Mouse (Mus musculus) stomach, embryonic 16.5 days (tissue): ENCODE data around the gene Ssh1. TPM values are rescaled to one million over a fixed set of nuclear protein-coding genes. Genes with fewer than 3 reads are reported as not detected.

ENCODE experiments used
- ATAC-seq: fragments of 200-750 bp; cut with Nextera tagmentation; 2 replicates; pipeline ENCODE4 v1.8.0; 2017; ENCODE audit warnings: moderate number of reproducible peaks, moderate TSS enrichment; ENCODE audit not compliant: insufficient read depth, low FRiP score
- H3K27ac ChIP-seq: fragments of 300-500 bp; sonication (generic); 2 replicates; pipeline ENCODE4 v1.5.1; 2014; ENCODE audit warnings: low read length
- H3K27me3 ChIP-seq: fragments of 300-500 bp; sonication (generic); 2 replicates; pipeline ENCODE4 v1.6.1; 2014; ENCODE audit warnings: low read length, control low read depth, mixed read lengths; ENCODE audit not compliant: control insufficient read depth, insufficient read depth
- H3K36me3 ChIP-seq: fragments of 300-500 bp; sonication (generic); 2 replicates; pipeline ENCODE4 v1.6.1; 2014; ENCODE audit warnings: low read length; ENCODE audit not compliant: control insufficient read depth, insufficient read depth
- H3K4me1 ChIP-seq: fragments of 300-500 bp; sonication (generic); 2 replicates; pipeline ENCODE4 v1.6.1; 2014; ENCODE audit warnings: low read length, control low read depth, mixed read lengths; ENCODE audit not compliant: control insufficient read depth, insufficient read depth
- H3K4me2 ChIP-seq: fragments of 300-500 bp; sonication (generic); 2 replicates; pipeline ENCODE4 v1.6.1; 2014; ENCODE audit warnings: low read depth, low read length, mixed read lengths
- H3K4me3 ChIP-seq: fragments of 300-500 bp; sonication (generic); replicated peaks from 2 replicates; pipeline ENCODE4 v1.5.1; 2014; ENCODE audit warnings: mild to moderate bottlenecking, low read length
- H3K9ac ChIP-seq: fragments of 300-500 bp; sonication (generic); 2 replicates; pipeline ENCODE4 v1.6.1; 2014; ENCODE audit warnings: low read length
- H3K9me3 ChIP-seq: fragments of 300-500 bp; sonication (generic); replicated peaks from 2 replicates; pipeline ENCODE4 v1.6.1; 2016; ENCODE audit warnings: low read length, control low read depth; ENCODE audit not compliant: control insufficient read depth
- WGBS: fragments of 180-500 bp; shearing (Covaris S2); extraction: QIAGEN DNeasy Blood & Tissue Kit; methylation state at CpG from one replicate; pipeline ENCODE4 v1.1.7; 2014; 5-methylcytosine and 5-hydroxymethylcytosine counted together
- polyA plus RNA-seq: library from polyadenylated mRNA; unstranded; fragments of >200 nt; fragmentation: Nextera tagmentation; extraction: Ambion mirVana; gene quantifications from 2 replicates; pipeline ENCODE4 v1.2.1, GENCODE M21; 2015

Gene Ssh1
- polyA plus RNA-seq, 1 experiment from 2014 or later: 11.9 TPM

GRCm38 (mm10) chr5:114028111-114028510, 34.4 kb upstream of the Ssh1 start:
- no peak for ATAC-seq
- no peak overlapping the region for H3K4me3 ChIP-seq
- 85% methylated on average over 12 of the region's 12 CpGs for WGBS

GRCm38 (mm10) chr5:114027217-114027944, 33.7 kb upstream of the Ssh1 start:
- no peak for ATAC-seq
- Histone ChIP-seq H3K4me1 (no peaks in the 10 kb centered on the region), H3K27ac (no peak overlapping the region), H3K9ac (no peak overlapping the region), H3K9me3 (no peaks in the 10 kb centered on the region; the same call in 1 of the 2 replicates), H3K36me3 (no peaks in the 10 kb centered on the region), H3K4me3 (no peak overlapping the region), H3K27me3 (no peaks in the 10 kb centered on the region), H3K4me2 (no peak overlapping the region)
- 85% methylated on average over 12 of the region's 12 CpGs for WGBS

More at GRCm38 (mm10) chr5:114028111-114028510, 34.4 kb upstream of the Ssh1 start:
- Histone ChIP-seq H3K27me3 (no peaks in the 10 kb centered on the region), H3K9ac (no peak overlapping the region), H3K27ac (no peak overlapping the region), H3K36me3 (no peaks in the 10 kb centered on the region), H3K4me1 (no peaks in the 10 kb centered on the region), H3K9me3 (no peaks in the 10 kb centered on the region; the same call in 1 of the 2 replicates), H3K4me2 (no peak overlapping the region)

GRCm38 (mm10) chr5:114024885-114025284, 31.2 kb upstream of the Ssh1 start:
- WGBS: 7% methylated on average over 10 of the region's 10 CpGs
- H3K27ac ChIP-seq: no peak overlapping the region
- no peak; the same call in 1 of the 2 replicates for ATAC-seq
- H3K4me2 ChIP-seq: no peak overlapping the region
- H3K36me3 ChIP-seq: no peaks in the 10 kb centered on the region
- no peak overlapping the region for H3K4me3 ChIP-seq
- H3K9ac ChIP-seq: no peak overlapping the region
- no peaks in the 10 kb centered on the region for H3K4me1 ChIP-seq
- H3K9me3 ChIP-seq: no peaks in the 10 kb centered on the region
- H3K27me3 ChIP-seq: no peaks in the 10 kb centered on the region

DNA sequence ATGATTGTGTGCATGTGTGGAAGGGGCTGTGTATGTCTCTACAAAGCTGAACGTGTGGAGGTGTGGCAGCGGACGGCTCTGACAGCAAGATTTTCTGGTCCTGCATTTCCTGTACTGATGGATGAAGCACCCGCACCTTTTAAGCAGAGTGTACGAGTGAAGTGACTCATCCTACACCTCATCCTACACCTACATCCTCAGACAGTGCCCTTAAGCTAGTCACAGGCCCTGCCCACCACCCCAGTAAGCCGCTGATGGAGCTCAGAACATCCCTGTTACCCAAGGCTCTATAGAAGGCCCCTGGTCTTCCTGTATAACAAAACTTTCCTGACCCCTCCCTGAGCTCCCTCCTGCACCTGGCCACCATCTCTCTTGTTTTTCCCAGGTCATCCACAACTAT, 30.7 kb upstream of the Ssh1 start:
- WGBS: 53% methylated on average over 6 of the region's 6 CpGs

GRCm38 (mm10) chr5:114015121-114015520, 21.4 kb upstream of the Ssh1 start:
- H3K9ac ChIP-seq: no peak overlapping the region
- no peaks in the 10 kb centered on the region for H3K9me3 ChIP-seq
- no peaks in the 10 kb centered on the region for H3K27me3 ChIP-seq
- WGBS: 59% methylated on average over 7 of the region's 7 CpGs
- H3K27ac ChIP-seq: no peak overlapping the region
- no peak overlapping the region for H3K4me2 ChIP-seq
- H3K36me3 ChIP-seq: no peaks in the 10 kb centered on the region
- no peak overlapping the region for H3K4me3 ChIP-seq
- no peaks in the 10 kb centered on the region for H3K4me1 ChIP-seq
- no peak for ATAC-seq

More for the DNA sequence above, 30.7 kb upstream of the Ssh1 start:
- H3K36me3 ChIP-seq: no peaks in the 10 kb centered on the region
- H3K4me2 ChIP-seq: no peak overlapping the region
- H3K27me3 ChIP-seq: no peaks in the 10 kb centered on the region
- no peaks in the 10 kb centered on the region for H3K4me1 ChIP-seq
- no peak overlapping the region for H3K27ac ChIP-seq
- no peaks in the 10 kb centered on the region for H3K9me3 ChIP-seq
- no peak overlapping the region for H3K4me3 ChIP-seq
- ATAC-seq: no peak
- no peak overlapping the region for H3K9ac ChIP-seq

- Histone ChIP-seq H3K4me3 (no peak overlapping the region), H3K27me3 (no peaks in the 10 kb centered on the region), H3K9ac (no peak overlapping the region), H3K36me3 (no peaks in the 10 kb centered on the region), H3K4me2 (no peak overlapping the region), H3K4me1 (no peaks in the 10 kb centered on the region), H3K9me3 (no peaks in the 10 kb centered on the region), H3K27ac (no peak overlapping the region)
- ATAC-seq: no peak
- 71% methylated on average over 4 of the region's 4 CpGs for WGBS
Measured at GRCm38 (mm10) chr5:114009049-114009448, 15.4 kb upstream of the Ssh1 start.

DNA sequence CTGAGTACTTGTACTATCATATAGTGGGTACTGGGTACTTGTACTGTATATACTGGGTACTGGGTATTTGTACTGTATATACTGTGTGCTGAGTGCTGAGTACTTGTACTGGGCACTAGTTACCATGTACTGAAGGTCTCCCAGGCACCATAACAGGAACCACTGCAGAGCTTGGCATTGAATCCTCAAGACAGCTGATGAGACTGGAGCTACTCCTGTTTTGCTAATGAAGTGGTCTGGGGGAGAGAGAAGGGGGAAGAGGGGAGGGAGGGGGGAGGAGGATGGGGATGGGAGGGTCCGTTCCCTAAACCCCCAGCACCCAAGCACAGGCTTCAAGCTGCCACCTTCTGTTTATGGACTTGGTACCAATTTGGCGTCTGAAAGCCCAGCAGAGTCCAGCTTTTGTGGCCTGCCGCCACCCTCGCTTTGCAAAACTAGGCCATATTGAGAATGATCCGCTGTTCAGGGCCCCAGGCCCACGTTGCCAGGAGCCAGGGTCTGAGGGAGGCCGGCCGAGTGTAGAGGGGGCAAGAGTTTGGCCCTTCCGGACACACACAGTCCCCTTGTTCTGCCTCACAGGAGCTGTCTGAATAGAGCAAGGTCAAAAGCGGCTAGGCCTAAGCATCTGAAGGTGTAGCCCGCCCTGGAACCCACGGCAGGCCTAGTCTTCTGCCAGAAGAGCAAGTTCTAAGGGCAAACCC, 14.2 kb upstream of the Ssh1 start:
- Histone ChIP-seq H3K9ac (no peak overlapping the region), H3K9me3 (no peaks in the 10 kb centered on the region), H3K36me3 (no peaks in the 10 kb centered on the region), H3K4me1 (no peaks in the 10 kb centered on the region), H3K4me3 (no peak overlapping the region), H3K27me3 (no peaks in the 10 kb centered on the region), H3K27ac (no peak overlapping the region), H3K4me2 (no peak overlapping the region)
- no peak for ATAC-seq
- 77% methylated on average over 12 of the region's 12 CpGs for WGBS

GRCm38 (mm10) chr5:114006974-114007373, 13.3 kb upstream of the Ssh1 start:
- no peaks in the 10 kb centered on the region for H3K27me3 ChIP-seq
- H3K36me3 ChIP-seq: no peaks in the 10 kb centered on the region
- H3K4me3 ChIP-seq: no peak overlapping the region
- ATAC-seq: no peak
- 71% methylated on average over 4 of the region's 4 CpGs for whole genome bisulfite sequencing
- no peaks in the 10 kb centered on the region for H3K9me3 ChIP-seq
- H3K4me1 ChIP-seq: no peaks in the 10 kb centered on the region
- no peak overlapping the region for H3K4me2 ChIP-seq
- H3K27ac ChIP-seq: no peak overlapping the region
- H3K9ac ChIP-seq: no peak overlapping the region

DNA sequence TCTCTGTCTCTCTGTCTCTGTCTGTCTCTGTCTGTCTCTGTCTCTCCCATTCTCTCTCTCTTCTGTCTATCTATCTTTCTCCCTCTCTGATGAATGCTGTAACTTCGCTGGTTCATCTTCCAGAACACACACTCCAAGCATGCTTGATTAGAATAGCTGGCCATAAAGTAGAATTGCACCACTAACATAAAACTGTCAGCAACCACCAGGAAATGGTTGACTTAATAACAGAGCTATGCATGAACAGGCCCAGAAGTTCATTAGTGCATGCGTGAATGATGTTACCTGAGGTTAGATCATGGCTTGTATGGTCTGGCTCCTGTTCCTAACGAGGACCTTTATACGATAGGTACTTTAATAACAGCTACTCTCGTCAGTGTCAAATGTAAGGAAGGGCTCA, 11.4 kb upstream of the Ssh1 start:
- Histone ChIP-seq H3K27me3 (no peaks in the 10 kb centered on the region), H3K4me1 (no peaks in the 10 kb centered on the region), H3K4me3 (no peak overlapping the region), H3K36me3 (no peaks in the 10 kb centered on the region), H3K9ac (no peak overlapping the region), H3K27ac (no peak overlapping the region), H3K9me3 (no peaks in the 10 kb centered on the region), H3K4me2 (no peak overlapping the region)
- ATAC-seq: no peak
- 76% methylated on average over 5 of the region's 5 CpGs for WGBS
